Mouse (Mus musculus) liver, embryonic 16.5 days (tissue): Measurements from ENCODE around the gene Hacl1. TPM values are rescaled to one million over a fixed set of nuclear protein-coding genes. Genes with fewer than 3 reads are reported as not detected.
A peak's percentile ranks its signal among the peaks of the same experiment; 100 is the strongest.

Source experiments
- ATAC-seq: fragments of 200-750 bp; cut with Nextera tagmentation; 2 replicates; pipeline ENCODE4 v1.8.0; 2017; ENCODE audit warnings: low read depth, mild to moderate bottlenecking, moderate number of reproducible peaks, moderate library complexity
- H3K27ac ChIP-seq: fragments of 300-500 bp; sonication (generic); 2 replicates; pipeline ENCODE4 v1.5.1; 2014; ENCODE audit warnings: mild to moderate bottlenecking, low read length
- H3K27me3 ChIP-seq: fragments of 300-500 bp; sonication (generic); 2 replicates; pipeline ENCODE4 v1.6.1; 2014; ENCODE audit warnings: low read depth, low read length, mixed read lengths; ENCODE audit not compliant: control insufficient read depth, insufficient read depth
- H3K36me3 ChIP-seq: fragments of 300-500 bp; sonication (generic); 2 replicates; pipeline ENCODE4 v1.6.1; 2014; ENCODE audit warnings: mild to moderate bottlenecking; ENCODE audit not compliant: control insufficient read depth, insufficient read depth
- H3K4me1 ChIP-seq: fragments of 300-500 bp; sonication (generic); 2 replicates; pipeline ENCODE4 v1.6.1; 2014; ENCODE audit warnings: low read depth, low read length, mixed read lengths; ENCODE audit not compliant: control insufficient read depth
- H3K4me2 ChIP-seq: fragments of 300-500 bp; sonication (generic); 2 replicates; pipeline ENCODE4 v1.6.1; 2014; ENCODE audit warnings: low read depth, low read length, mixed read lengths
- H3K4me3 ChIP-seq: fragments of 300-500 bp; sonication (generic); 2 replicates; pipeline ENCODE4 v1.5.1; 2014; ENCODE audit warnings: low read depth, mild to moderate bottlenecking, low read length
- H3K9ac ChIP-seq: fragments of 300-500 bp; sonication (generic); 2 replicates; pipeline ENCODE4 v1.6.1; 2014; ENCODE audit warnings: low read depth, low read length
- H3K9me3 ChIP-seq: fragments of 300-500 bp; sonication (generic); replicated peaks from 2 replicates; pipeline ENCODE4 v1.6.1; 2016; ENCODE audit warnings: low read length; ENCODE audit not compliant: control insufficient read depth
- WGBS: fragments of 180-500 bp; shearing (Covaris S2); extraction: QIAGEN DNeasy Blood & Tissue Kit; methylation state at CpG from one replicate; pipeline ENCODE4 v1.1.7; 2014; ENCODE audit not compliant: insufficient replicate concordance; 5-methylcytosine and 5-hydroxymethylcytosine counted together
- polyA plus RNA-seq: library from polyadenylated mRNA; unstranded; fragments of >200 nt; fragmentation: Nextera tagmentation; extraction: Ambion mirVana; gene quantifications from 2 replicates; pipeline ENCODE4 v1.2.1, GENCODE M21; 2015

Hacl1 gene
- polyA plus RNA-seq, 1 experiment from 2014 or later, result 16.1 TPM

GRCm38 (mm10) chr14:31656857-31657645 lies 16.0 kb upstream of the Hacl1 start:
- H3K4me1 ChIP-seq, result peaks cover 18% of the 10 kb centered on the region
- 29% methylated on average over 5 of the region's 5 CpGs for WGBS
- H3K9me3 ChIP-seq, result no peaks in the 10 kb centered on the region
- no peaks in the 10 kb centered on the region for H3K36me3 ChIP-seq
- no peak overlapping the region for H3K27ac ChIP-seq
- H3K27me3 ChIP-seq, result no peaks in the 10 kb centered on the region
- H3K4me2 ChIP-seq, result no peak overlapping the region
- no peak overlapping the region for H3K9ac ChIP-seq
- no peak for ATAC-seq
- no peak overlapping the region for H3K4me3 ChIP-seq

GRCm38 (mm10) chr14:31656386-31656785 lies 15.3 kb upstream of the Hacl1 start:
- ATAC-seq, result no peak
- Histone ChIP-seq H3K4me1 (peaks cover 12% of the 10 kb centered on the region), H3K9me3 (no peaks in the 10 kb centered on the region), H3K27me3 (no peaks in the 10 kb centered on the region), H3K36me3 (no peaks in the 10 kb centered on the region), H3K9ac (no peak overlapping the region), H3K27ac (no peak overlapping the region), H3K4me3 (no peak overlapping the region), H3K4me2 (no peak overlapping the region)
- WGBS, result 64% methylated on average over 7 of the region's 7 CpGs

DNA sequence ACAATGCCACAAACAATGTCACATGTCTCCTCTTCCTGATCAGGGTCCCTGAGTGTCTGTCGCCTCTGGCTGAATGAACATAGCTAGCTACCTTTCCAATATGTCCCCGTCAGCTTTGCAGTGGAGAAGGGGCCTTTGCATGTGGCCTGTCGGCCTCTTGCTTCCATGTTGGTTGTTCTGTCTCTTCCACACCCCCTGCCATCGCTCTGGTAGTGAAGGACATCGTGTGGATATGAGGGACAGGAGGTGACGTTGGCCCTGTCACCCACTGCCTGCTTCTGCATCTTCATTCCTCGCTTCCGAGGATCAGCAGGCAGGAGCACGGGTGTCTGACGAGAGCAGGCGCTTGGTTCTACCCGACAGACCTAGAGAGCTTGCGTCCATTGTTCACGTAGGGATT lies 14.3 kb upstream of the Hacl1 start:
- H3K9ac ChIP-seq, result no peak overlapping the region
- no peak overlapping the region for H3K27ac ChIP-seq
- no peak for ATAC-seq
- H3K4me3 ChIP-seq, result no peak overlapping the region
- H3K9me3 ChIP-seq, result peaks cover 1% of the 10 kb centered on the region; the same call in 1 of the 2 replicates
- H3K27me3 ChIP-seq, result no peaks in the 10 kb centered on the region
- 78% methylated on average over 14 of the region's 14 CpGs for WGBS
- H3K4me2 ChIP-seq, result no peak overlapping the region
- H3K4me1 ChIP-seq, result peaks cover 12% of the 10 kb centered on the region
- H3K36me3 ChIP-seq, result no peaks in the 10 kb centered on the region

GRCm38 (mm10) chr14:31654816-31655215 lies 13.7 kb upstream of the Hacl1 start:
- Histone ChIP-seq H3K27ac (no peak overlapping the region), H3K9me3 (peaks cover 3% of the 10 kb centered on the region; the same call in 1 of the 2 replicates), H3K4me3 (no peak overlapping the region), H3K36me3 (no peaks in the 10 kb centered on the region), H3K27me3 (no peaks in the 10 kb centered on the region), H3K4me1 (peaks cover 12% of the 10 kb centered on the region), H3K9ac (no peak overlapping the region), H3K4me2 (no peak overlapping the region)
- ATAC-seq, result no peak
- WGBS, result 80% methylated on average over 5 of the region's 5 CpGs

DNA sequence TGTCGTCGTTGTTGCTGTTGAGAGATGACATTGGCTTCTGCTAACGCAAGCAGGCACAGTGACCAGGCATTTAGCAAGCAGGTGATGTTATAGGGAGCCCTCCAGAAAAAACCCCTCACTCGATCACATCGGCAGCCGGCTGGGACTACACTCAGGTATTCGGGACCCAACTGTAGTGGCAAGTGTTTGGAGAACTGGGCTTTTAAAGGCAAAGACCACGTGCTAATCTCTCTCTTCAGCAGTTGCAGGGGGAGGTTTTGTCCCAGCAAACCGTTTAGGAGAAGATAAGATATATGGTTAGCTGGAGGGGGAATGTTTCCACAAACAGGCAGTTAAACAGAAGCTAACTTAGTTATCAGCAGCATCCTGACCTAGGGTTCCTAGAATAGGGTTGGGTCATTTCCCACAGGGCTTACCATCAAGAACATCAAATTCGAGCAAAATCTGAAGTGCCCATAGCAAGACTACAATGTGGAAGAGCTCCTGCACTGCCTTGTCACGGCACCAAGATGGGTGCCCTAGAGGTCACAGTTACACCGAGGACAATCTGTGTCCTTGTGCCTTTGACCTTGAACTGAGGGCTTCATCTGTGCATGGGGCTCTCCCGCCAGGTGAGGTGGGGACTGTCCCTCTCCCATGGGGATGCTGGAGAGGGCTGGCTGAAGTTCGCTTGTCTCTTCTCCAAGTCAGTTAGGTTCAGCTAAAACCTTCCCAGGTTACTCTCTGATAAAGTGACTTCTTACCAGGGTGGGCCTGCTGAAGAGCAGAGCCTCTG lies 12.2 kb upstream of the Hacl1 start:
- H3K27me3 ChIP-seq, result no peaks in the 10 kb centered on the region
- H3K4me2 ChIP-seq, result no peak overlapping the region
- H3K27ac ChIP-seq, result no peak overlapping the region
- WGBS, result 47% methylated on average over 14 of the region's 14 CpGs
- H3K9me3 ChIP-seq, result peaks cover 3% of the 10 kb centered on the region; the same call in 1 of the 2 replicates
- no peak overlapping the region for H3K4me3 ChIP-seq
- H3K9ac ChIP-seq, result no peak overlapping the region
- no peaks in the 10 kb centered on the region for H3K36me3 ChIP-seq
- ATAC-seq, result peak; percentile 64
- H3K4me1 ChIP-seq, result peaks cover 12% of the 10 kb centered on the region

DNA sequence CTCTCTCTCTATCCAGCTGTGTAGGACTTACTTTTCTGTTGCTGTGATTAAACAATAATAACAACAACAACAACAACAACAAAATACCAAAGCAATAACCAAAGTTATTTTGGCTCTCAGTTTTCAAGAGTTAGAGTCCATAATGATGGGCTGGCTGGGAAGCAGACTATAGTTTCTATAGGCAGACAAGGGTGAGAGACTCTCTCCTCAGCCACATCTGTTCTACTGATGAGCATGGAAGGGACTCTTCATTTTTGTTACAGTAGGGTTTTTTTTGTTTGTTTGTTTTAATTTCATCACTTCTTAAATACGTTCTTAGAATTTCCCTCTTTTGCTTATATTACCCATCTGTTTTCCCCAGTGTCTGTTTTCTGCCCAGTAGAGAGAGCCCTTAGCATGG lies 11.5 kb upstream of the Hacl1 start:
- Histone ChIP-seq H3K36me3 (no peaks in the 10 kb centered on the region), H3K4me1 (peaks cover 12% of the 10 kb centered on the region), H3K27ac (no peak overlapping the region), H3K4me3 (no peak overlapping the region), H3K9me3 (peaks cover 3% of the 10 kb centered on the region; the same call in 1 of the 2 replicates), H3K9ac (no peak overlapping the region), H3K27me3 (no peaks in the 10 kb centered on the region), H3K4me2 (no peak overlapping the region)
- 82% methylated on average over 1 of the region's 1 CpGs for WGBS
- no peak for ATAC-seq

DNA sequence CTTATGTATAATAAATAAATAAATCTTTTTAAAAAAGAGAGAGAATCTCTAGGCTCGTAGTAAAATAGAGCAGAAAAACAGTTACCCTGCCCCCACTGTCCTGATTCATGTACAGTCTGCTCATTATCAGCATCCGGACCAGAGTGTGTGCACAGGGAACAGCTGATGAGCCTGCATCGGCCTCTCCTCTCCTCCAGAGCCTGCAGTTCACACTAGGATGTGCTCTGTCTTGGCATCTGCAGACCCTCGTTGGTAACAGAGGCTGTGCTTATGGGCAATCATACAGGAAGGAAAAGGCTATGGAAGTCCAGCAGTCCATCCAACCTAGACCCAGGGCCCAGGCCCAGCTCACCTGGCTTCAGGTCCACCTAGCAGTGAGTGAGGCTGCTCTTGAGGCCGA lies 11.0 kb upstream of the Hacl1 start:
- Histone ChIP-seq H3K4me2 (no peak overlapping the region), H3K9me3 (peaks cover 3% of the 10 kb centered on the region; the same call in 1 of the 2 replicates), H3K9ac (no peak overlapping the region), H3K27me3 (no peaks in the 10 kb centered on the region), H3K4me1 (peaks cover 12% of the 10 kb centered on the region), H3K4me3 (no peak overlapping the region), H3K36me3 (no peaks in the 10 kb centered on the region), H3K27ac (no peak overlapping the region)
- 53% methylated on average over 5 of the region's 5 CpGs for WGBS
- no peak for ATAC-seq

DNA sequence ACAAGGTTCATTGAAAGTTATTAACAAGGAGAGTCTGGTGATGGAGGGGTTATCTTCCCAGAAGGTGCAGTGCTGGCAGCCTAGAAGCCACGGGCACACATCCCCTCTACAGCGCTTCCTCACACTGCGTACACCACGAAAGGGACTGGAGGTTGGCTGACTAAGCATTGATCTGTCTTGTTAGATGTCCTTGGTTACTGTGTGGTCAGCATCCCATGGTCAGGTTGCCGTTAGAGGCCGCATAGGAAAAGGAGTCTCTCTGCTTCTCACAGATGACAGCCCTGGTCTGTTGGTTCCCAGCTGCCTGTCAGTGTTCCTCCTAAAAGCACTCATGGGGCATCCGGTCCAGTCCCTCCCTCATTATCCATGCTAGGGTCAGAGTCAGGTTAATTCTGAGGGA lies 10.1 kb upstream of the Hacl1 start:
- Histone ChIP-seq H3K9me3 (peaks cover 3% of the 10 kb centered on the region; the same call in 1 of the 2 replicates), H3K27me3 (no peaks in the 10 kb centered on the region), H3K4me1 (peaks cover 12% of the 10 kb centered on the region), H3K4me3 (no peak overlapping the region), H3K9ac (no peak overlapping the region), H3K27ac (no peak overlapping the region), H3K36me3 (no peaks in the 10 kb centered on the region), H3K4me2 (no peak overlapping the region)
- WGBS, result 68% methylated on average over 7 of the region's 7 CpGs
- ATAC-seq, result no peak

DNA sequence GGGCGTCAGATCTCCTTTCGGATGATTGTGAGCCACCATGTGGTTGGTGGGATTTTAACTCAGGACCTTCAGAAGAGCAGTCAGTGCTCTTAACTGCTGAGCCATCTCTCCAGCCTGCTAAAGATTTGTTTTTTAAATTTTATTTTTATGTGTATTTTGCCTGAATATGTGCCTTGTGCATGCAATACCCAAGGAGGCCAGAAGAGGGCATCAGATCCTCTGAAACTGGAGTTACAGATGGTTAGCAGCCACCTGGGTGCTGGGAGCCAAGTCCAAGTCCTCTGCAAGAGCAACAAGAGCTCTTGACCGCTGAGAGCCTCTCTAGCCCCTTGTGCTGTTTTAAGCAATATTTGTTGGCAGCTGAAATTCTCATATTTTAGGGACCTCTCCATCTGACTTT lies 9.3 kb upstream of the Hacl1 start:
- peaks cover 12% of the 10 kb centered on the region for H3K4me1 ChIP-seq
- H3K9me3 ChIP-seq, result peaks cover 3% of the 10 kb centered on the region; the same call in 1 of the 2 replicates
- H3K36me3 ChIP-seq, result no peaks in the 10 kb centered on the region
- no peaks in the 10 kb centered on the region for H3K27me3 ChIP-seq
- H3K4me2 ChIP-seq, result no peak overlapping the region
- no peak overlapping the region for H3K27ac ChIP-seq
- no peak overlapping the region for H3K9ac ChIP-seq
- 85% methylated on average over 3 of the region's 3 CpGs for WGBS
- no peak for ATAC-seq
- H3K4me3 ChIP-seq, result no peak overlapping the region
